Mouse (Mus musculus) limb, embryonic 11.5 days (tissue): Measurements from ENCODE around the gene Slc5a4b. TPM values are rescaled to one million over a fixed set of nuclear protein-coding genes. Genes with fewer than 3 reads are reported as not detected.

ENCODE experiments used
- microRNA-seq: library from miRNA; unstranded; fragments of <30 nt; microRNA quantifications from one replicate; pipeline ENCODE4, GENCODE M21; 2016
- polyA plus RNA-seq: library from polyadenylated mRNA; unstranded; fragments of >200 nt; fragmentation: Nextera tagmentation; extraction: Ambion mirVana; gene quantifications from 2 replicates; pipeline ENCODE4 v1.2.1, GENCODE M21; 2014

Gene Slc5a4b
- polyA plus RNA-seq, 1 experiment from 2014 or later = not detected

Small RNA genes lying within 50 kb of the gene (microRNA-seq; reads per million reads assigned to microRNA genes)
- not detected for gene Mir6409

Other genes starting within 250 kb of the Slc5a4b start
- gene Derl3, start 217.5 kb downstream of the Slc5a4b start, polyA plus RNA-seq = 3.8 and 3.9 TPM in 2 replicates
- gene Smarcb1, start 189.3 kb downstream of the Slc5a4b start, polyA plus RNA-seq = 260 and 263 TPM in 2 replicates
- gene Chchd10, start 177.8 kb downstream of the Slc5a4b start, polyA plus RNA-seq = 4.5 and 6.2 TPM in 2 replicates
- gene Mmp11, start 174.5 kb downstream of the Slc5a4b start, polyA plus RNA-seq = 66.1 and 75.2 TPM in 2 replicates
- gene Gm867, start 170.3 kb downstream of the Slc5a4b start, polyA plus RNA-seq = 0.31 and 0.35 TPM in 2 replicates
- gene Vpreb3, start 167.9 kb downstream of the Slc5a4b start, polyA plus RNA-seq = 0.33 and 0.60 TPM in 2 replicates
- 0.10 TPM in 1 of 2 replicates, not detected in the other for gene Gm5134, start 156.4 kb downstream of the Slc5a4b start, polyA plus RNA-seq
- 42.1 and 44.8 TPM in 2 replicates for gene Zfp280b, start 78.3 kb downstream of the Slc5a4b start, polyA plus RNA-seq
- gene Slc5a4a, start 36.5 kb upstream of the Slc5a4b start, polyA plus RNA-seq = not detected in 2 replicates
- 49.1 and 51.0 TPM in 2 replicates for gene Prmt2, start 126.9 kb upstream of the Slc5a4b start, polyA plus RNA-seq
- gene S100b, start 142.9 kb upstream of the Slc5a4b start, polyA plus RNA-seq = 0.13 and 0.23 TPM in 2 replicates
- gene Dip2a, start 234.3 kb upstream of the Slc5a4b start, polyA plus RNA-seq = 4.5 and 5.2 TPM in 2 replicates